Mouse (Mus musculus) adrenal gland, postnatal 25 days (tissue): Measurements from ENCODE around the gene Oxnad1. TPM values are rescaled to one million over a fixed set of nuclear protein-coding genes. Genes with fewer than 3 reads are reported as not detected.
"Not testable (repeated sequence)": the region's sequence is repeated elsewhere in the genome, so short reads cannot be mapped to it uniquely, and the experiment has no call there.

Experiments
- DNase-seq: peaks from one replicate; pipeline ENCODE4 v3.0.0; 2021; ENCODE audit warnings: mixed read lengths
- long read RNA-seq: library from polyadenylated mRNA; stranded (forward); transcript quantifications from one replicate; pipeline ENCODE4 v2.0.0, GENCODE M21; 2021
- total RNA-seq: library from RNA; stranded (reverse); gene quantifications from 2 replicates; pipeline ENCODE4 v1.2.3, GENCODE M21; 2021

The Oxnad1 gene
- total RNA-seq: 37.6 and 51.6 TPM in 2 replicates
- long read RNA-seq, transcript Oxnad1-201 (8 exons, 2,376 nt): major isoform, 26 of 45 reads
- long read RNA-seq, partial matches to known transcripts: 3 of 45 reads
- long read RNA-seq, other reads (novel, unspliced or antisense): 15 of 45 reads

DNA sequence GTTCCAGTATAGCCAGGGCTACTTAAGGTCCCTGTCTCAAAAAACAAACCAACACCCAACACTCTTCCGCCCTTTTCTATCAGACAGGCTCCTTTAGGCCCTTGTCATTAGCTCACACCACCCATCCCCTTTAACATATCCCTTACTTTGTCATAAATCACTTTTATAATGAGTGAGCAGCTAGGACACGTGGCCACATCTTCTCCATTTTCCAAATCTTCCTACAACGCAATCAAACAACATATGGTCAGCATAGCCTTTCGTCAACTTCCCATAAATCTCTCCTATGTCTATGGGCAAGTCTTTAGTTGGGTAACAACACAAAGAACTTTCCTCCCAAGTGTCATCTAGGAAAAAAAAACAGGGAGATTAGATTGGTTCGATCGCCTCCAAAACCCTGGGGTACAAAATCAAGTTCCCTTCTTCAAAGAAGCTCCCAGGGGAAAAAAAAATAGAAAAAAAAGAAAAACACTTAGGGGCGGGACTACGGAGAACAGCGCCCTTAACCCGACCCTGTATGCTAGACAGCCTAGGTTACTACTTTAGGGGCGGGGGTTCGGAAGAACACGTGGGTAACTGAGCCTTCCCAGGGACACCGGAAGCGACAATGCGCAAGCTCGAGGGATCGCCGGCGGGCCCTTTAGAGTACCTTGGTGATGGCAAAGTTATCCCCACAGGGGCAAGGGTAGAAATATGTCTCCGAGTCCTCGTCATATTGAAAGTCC lies at the start of gene Oxnad1:
Gene Oxnad1, plus strand, starts transcription at position 614 of the 725 bp plus-strand sequence.
- peak; percentile 83 for DNase-seq

DNA sequence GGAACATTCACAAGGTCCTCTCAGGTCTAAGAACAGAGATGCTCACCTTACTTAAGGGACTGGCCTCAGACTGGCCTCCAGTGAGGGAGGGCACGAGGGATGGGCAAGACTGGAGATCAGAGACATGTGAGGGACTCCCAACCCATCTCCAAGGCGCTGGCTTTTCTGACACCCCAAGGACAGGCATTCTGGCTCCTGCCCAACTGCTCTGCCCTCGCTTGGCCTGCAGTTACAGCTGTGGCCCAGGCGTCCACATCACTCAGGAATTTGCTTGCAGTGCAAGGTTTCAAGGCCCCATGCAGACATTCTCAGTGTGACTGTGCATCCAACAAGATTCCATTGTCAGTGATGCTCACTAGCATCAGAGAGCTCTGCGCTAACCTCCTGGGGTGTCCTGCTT lies 48.7 kb upstream of the Oxnad1 start:
- peak; percentile 79 for DNase-seq

DNA sequence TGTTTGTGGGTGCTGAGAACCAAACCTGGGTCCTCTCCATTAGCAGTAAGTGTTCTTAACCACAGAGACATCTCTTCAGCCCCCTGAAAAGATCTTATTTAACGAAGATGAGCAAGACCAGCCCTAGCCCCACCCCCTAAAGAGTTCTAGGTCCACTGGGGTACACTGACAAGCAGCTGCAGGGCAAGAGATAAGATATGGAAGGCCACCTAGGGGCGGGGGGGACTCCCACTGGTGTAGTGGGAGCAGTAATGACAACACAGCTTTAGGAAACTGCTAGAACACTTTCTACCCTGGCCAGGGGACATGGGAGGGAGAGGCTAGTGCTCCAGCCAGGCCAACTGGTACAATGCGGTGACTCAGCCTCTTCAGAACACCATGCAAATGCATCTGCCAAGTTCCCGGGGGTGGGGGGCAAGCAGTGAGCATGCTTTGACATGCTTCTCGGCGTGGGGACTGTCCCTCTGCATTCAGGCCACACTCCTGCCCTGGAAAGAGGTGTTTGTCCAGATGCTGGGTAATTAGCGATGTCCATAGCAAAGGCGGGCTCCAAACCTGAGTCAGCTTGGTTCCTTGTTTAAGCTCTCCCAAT lies 47.4 kb upstream of the Oxnad1 start:
- DNase-seq: no peak

DNA sequence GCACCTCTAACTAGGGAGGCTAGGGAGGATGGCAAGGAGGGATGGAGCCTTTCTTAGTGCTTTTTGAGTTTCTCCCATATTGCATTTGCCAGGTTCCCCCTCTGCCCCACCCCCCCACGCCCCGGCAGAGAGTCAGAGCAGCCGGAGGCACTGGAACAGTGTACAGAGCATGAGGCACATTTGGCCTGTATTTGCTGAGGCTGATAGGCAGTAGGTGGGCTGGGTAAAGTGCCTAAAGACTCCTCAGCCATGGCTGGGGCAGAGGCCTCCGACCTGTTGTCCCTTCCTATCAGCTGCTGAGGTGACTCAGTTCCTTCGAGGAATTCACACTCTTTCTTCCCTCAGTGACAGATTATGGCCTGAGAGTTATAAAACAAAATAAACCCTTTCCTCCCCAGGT lies 43.1 kb upstream of the Oxnad1 start:
- DNase-seq: no peak

DNA sequence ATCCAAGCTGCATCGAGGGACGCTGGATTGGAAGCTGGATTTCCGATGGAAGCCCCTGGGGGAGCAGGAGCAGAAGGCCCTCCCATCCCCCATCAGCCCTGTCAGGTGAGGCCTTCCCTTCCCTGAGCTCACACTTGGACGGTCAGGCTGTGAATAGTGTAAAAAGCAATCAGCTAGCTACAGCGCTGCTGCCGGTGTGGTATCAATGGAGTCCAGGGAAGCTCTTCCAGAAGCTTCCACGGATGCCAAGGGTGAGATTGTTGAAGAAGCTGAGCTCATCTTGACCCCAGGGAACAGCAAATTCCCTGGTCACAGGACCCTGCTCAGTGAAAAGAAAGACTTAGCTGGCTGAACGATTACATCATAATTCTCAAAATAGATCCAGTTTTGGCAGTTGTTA lies 38.8 kb upstream of the Oxnad1 start:
- no peak for DNase-seq

DNA sequence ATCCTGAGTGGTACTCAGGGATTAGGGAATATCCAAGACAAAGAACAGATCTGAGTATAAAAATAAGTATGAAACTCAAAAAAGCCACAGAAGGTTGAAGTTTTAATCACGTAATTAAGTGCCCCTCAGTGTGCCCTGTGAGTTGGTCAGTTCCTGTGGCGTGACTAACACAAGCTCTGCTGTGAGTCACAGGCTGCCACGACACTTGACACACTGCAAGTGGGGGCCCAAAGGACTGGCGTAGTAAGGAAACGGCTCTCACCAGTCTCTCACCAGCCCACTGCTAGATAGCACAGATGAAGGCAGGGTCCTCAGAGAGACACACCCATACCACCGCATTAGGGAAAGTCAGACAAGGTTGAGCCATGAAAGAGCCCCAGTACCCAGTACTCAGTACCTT lies 35.0 kb upstream of the Oxnad1 start:
- DNase-seq: peak; percentile 38

DNA sequence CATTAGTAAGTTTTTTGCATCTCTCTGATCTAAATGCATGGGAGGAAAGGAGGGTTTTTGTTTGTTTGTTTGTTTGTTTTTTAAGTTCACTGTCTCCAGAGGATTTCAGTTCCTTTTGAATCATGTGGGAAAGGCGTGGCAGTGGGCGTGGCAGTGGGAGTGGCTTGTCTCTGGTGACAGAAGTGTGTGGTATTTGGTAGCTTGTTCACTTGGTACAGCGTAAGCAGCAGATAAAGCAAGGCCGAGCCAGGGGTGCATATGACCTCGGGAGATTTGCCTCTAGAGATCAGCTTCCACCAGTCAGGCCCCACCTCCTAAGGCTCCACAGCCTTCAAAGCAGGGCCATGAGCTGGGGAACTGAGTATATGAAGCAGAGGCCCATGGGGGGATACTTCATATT lies 31.3 kb upstream of the Oxnad1 start:
- no peak for DNase-seq

DNA sequence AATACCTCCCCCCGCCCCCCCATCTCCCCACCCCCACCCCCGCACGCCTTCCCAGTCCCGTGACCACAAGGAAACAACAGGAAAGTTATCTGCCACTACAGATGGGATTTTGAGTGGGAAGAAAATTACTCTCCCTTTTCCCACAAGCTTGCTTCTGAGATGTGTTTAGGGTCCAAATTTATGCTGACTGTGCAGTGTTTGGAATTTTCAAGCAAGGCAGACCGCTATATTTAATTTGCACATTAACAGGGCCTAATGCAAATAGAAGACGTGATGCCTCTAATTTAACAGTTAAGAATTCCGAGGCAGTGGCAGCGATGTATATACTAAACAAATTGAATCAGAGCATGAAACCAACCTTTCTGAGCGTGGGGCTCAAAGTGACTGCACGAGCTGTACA lies 30.4 kb upstream of the Oxnad1 start:
- DNase-seq: no peak

DNA sequence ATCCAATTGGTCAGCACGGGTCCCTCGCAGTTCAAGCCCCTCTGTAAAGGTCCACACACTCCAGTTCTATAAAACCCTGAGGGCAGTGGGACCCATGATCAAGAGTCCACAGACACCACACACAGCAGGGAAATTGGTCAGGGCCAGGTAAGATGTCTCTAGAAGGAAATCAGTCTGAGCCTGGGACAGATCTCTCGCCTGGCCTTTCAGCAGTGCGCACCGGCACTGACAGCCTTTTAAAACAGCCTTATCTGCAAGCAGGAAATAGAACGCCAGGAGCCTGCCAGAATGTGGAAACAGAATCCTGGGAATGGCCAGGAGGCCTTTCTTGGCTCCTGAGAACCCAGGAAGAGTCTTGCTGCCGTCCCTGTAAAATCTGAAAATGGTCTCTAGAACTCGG lies 29.4 kb upstream of the Oxnad1 start:
- DNase-seq: no peak

DNA sequence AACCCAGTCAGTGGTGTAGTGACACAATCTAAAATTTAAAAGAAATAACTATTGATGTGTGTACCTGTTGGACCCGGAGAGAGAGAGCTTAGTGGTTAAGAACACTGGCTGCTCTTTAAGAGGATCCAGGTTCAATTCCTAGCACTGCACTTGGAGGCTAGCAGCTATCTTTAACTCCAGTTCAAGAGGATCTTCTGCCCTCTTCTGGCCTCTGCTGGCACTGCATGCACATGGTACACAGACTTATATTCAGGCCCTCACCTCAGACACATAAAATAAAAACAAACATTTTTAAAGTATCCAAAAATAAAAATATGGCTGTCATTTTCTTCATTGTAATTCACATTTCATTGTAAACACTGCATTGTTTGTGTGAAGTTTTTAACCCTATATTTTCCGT lies 28.5 kb upstream of the Oxnad1 start:
- DNase-seq: peak; percentile 20

DNA sequence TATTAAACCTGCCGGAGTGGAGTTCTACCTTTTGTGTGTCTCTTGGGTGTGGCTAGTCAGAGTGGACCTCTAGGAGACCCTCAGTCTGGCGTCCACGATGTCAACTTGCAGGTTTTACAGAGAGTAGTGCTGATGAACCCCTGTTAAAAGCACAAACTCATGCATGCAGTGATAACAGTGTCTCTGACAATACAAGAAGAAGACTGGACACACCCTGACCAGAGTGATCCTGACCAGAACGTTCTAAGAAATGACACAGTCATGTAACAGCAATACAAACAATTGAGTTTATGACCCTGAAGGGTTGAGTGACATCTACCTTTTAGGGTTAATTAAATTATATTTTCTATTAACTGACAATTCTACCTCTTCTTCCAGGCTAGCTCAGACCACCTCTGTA lies 27.5 kb upstream of the Oxnad1 start:
- no peak for DNase-seq

DNA sequence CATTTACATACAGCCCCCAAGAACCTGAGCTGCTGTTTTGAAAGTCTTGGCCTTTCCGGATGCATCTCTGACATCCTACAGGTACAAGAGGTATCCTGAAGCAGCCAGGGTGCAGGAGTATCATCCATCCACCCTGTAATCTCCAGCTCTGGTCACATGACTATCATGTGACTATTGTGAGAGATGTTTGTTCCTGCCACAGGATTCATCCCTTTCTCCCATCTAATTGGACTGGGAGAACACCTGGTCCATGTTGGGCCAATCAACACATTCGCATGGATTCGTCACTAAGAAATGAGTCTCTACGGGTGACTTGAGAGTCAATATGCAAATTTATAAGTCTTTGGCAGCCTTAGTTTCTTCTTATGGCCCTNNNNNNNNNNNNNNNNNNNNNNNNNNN lies 23.8 kb upstream of the Oxnad1 start:
- DNase-seq: no peak

DNA sequence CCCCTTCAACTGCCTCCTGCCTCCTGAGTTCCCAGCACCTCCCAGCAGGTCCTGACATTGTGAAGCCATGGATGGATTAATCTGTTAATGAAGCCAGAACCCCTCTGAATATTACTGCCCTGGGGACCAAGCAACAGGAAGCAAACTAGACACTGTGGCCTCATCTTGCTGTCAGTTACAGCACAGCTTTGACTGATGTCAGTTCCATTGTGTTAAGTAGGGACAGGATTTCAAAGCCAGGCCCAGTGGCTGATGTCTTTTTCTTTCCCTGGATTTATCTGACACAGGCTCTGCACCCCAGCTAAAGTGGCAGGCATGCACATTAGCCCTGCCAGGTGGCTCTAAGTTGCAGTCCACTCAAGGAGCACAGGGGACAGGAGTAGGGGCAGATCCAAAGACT lies 12.4 kb upstream of the Oxnad1 start:
- no peak for DNase-seq

DNA sequence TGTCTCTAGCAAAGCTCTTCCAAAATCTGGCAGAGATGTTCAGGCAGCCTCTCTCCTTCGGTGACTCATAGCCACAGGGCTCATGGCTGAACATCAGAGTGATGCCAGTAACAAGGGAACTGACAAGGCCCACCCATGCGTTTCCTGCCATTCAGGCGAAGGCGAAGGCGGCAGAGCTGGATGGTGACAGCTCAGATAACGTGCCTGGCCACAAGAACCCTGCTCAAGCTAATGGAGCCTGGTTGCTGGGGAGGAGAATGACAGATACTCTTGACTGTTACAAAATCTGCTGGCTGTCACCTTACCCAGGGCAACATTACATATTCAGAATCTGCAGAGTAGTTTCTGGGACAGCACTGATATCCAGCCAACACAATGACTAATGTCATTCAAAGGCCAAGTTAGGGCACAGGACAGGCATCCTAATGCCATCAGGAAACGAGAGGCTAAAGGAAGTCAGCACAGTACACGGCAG lies 11.9 kb upstream of the Oxnad1 start:
- DNase-seq: peak; percentile 43

DNA sequence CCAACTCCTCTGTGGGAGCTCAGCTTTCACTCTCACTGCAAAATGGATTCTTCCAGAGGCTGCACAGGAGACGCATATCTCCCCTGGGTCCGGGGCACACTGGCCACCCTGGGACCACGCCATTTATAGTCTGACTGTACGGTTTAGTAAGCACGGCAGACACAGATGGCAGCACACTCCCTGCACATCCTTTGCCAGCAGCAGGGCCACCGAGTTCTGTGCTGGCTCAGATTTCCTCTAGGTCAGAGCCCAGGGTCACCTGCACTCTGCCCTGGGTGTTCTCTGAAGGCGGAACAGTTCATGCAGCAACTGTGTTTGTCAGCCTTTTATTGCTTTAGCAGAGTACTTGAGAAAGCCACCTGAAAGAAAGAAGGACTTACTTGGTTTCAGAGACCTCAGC lies 11.3 kb upstream of the Oxnad1 start:
- no peak for DNase-seq

DNA sequence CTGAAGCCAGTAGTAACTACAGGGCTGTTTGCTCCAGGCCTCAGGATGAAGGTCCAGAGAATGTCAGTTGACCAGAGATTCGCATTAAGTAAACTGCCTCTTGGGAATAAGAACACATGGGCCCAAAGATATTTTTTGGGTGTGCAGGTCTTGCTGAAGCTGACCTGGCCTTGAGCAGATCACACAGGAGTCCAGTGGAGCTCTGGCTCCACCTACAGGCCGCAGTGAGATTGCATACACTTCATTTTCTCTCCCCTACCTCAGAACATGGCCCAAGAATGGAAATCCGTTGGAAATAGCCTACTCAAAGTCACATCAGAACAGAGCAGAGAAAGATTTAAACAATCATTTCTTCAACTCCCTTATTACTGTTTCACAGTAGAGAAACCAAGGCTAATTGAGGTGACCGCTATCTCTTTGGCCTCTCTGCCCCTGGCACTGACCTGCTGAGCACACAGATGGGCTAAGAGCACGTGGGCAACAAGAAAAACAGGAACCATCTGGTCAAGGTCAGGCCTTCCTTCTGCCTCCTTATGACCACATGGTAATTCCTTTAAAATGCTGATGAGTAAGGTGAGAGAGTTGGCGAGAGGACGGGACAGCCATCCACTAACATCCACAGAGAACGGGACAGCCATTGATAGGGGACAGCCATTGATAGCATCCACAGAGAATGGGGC lies 8.1 kb upstream of the Oxnad1 start:
- peak; percentile 69 for DNase-seq

DNA sequence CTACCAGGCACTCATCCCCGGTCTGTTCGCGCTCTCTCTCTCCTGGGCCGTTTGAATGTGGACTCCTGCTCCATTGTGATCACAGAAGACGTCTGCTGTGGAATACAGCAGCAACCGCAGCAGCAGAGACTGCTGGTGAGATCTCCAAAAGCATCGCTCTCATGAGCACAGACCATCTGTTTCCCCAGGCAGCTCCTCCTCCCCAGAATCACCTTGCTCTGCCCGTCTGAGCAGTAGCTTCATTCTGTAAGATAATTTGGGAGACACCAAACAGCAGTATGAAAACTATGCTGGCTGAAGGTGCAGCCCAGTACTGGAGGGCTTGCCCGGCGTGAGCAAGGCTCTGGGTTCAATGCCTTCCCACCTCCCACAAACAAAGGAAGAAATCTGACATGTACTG lies 4.1 kb upstream of the Oxnad1 start:
- DNase-seq: no peak

DNA sequence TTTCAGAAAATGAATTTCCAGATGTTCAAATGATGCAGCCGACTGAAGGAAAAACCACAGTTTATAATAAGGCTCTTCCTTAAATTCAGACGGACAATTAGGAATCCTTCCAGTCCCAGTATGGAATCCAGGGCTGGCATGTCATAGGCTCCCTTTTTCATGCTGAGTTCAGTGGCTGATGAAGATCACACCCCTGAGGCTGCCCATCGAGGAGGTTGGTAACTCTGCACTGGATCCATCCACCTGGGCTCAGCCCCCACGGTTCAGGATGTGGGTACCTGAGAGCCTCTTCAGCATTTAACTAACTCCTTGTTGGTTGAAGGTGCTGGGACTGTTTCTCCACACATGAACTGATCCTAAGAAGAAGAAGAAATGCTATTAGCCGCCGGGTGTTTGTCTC lies 2.3 kb upstream of the Oxnad1 start:
- DNase-seq: no peak

DNA sequence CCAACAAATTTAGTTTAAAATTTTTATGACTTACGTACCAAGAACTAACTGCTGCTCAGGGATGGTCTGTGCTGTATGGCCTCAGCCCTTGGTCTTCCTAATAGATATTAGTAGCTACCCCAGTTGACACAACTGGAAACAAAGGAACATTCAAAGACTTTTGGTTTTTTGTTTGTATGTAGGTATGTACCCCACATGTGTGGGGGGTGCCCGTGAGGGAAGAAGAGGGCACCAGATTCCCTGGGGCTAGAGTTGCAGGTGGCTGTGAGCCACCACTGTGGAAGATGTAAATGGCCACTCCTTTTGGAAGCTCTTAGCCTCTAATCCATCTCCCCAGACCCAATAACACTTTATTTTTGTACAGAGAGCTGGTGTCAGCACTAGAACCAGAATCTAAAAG lies 1.7 kb upstream of the Oxnad1 start:
- no peak for DNase-seq

DNA sequence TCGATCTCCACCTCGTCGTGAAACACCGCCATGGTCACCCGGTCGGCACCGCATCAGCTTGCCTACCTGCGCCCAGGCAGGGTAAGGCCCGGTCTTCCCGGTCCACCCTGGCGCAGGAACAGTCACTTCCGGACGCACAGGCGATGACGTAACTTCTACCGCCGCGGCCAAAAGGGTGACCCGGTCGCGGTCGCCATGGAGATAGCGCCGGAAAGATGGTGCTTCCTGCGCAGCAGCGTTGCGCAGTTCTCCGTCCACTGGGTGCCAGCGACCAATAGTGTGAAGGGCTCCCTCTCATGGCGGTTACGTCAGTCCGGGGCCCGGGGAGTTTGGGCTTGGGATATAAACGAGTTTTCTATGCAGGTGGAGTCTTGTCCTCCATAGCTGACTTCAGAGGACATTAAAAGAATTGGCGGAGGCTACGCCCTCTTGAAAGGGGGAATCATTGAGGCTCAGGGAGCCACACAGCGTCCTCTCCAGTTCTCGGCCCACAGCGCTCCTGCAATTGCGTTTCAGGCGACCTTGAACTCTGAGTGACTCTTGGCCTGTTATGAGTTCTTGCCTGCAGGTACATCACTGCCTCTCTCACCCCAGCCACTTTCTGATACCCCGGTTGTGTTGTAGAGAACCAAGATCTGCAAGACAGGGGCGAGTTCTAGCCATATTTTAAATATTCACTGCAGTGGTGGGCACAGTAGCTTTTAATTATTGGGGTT lies 470 bp downstream of the Oxnad1 start, which contains the start of gene Dph3:
Gene Dph3, minus strand, starts transcription at position 244 of the 716 bp plus-strand sequence.
- peak; percentile 99 for DNase-seq

DNA sequence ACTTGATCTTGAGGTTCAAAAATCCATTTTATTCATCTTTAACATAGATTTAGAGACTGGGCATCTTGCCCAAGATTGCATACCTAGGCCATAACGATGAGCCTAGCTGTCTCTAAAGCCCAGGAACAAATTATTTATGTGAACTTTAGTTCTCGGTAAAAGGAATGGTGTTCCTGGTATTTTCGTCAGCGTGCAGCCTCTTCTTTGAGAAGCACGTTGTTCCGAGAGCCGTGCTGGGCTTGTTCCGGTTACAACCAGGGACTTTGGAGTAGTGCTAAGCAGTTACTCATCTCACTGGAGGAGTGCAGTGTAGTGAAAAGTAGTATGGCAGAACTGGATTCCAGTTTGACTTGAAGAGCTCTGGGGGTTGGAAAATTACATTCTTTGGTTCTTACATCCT lies 1.1 kb downstream of the Oxnad1 start:
- no peak for DNase-seq

DNA sequence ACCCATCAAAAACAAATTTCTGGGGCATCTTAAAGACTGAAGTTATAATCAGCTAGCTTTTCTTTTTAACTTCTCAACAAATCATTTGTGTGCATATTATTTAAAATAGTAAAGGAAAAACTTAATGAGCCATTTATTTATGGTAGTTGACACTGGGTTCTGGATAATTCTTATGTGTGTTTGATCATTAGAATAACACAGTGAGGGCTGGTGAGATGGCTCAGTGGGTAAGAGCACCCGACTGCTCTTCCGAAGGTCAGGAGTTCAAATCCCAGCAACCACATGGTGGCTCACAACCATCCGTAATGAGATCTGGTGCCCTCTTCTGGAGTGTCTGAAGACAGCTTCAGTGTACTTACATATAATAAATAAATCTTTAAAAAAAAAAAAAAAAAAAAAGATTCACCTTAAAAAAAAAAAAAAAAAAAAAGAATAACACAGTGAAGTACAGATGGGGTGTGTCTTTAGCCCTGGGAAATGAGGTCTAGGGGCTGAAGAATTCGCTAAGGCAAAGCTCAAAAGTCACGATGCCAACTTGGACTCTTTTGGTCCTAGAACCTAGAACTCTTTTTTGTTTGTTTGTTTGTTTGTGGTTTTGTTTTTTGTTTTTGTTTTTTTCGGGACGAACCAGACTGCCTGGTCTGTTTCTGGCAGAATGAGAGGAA lies 2.5 kb downstream of the Oxnad1 start:
- DNase-seq: not testable (repeated sequence)
